ENCODE assay signal across 11 mouse cellular contexts in the genomic region with DNA sequence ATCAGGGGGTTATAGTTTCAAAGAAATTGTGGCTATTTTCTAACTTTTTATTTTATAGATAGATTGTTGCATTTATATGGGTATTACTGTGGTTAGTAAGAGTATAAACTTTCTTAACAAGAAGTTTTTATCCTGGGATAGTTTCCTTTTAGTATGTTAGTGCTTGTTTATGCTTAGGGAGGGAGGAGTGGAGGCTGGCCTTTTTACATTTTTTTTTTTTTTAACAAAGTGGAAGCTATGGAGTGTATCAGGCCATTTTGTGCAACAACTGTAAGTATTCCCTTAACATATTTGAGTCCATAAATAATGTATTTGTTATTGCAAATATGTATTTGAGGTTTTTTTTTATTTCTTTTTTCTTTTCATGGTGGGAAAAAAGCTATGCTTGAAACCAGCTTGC. TPM values are rescaled to one million over a fixed set of nuclear protein-coding genes. Genes with fewer than 3 reads are reported as not detected.
DNase-seq lines count a peak whose midpoint lies in the region; ATAC-seq and TF ChIP-seq lines count a peak whose summit lies in the region.
"Had no signal": no experiment of that assay in that cellular context is flagged by ENCODE, and none has a peak within 500 bp of the region (broad histone marks: within the 10 kb centered on the region; RNA-seq: fewer than 3 reads in every experiment).

No protein-coding gene starts in this region.

- H3K9me3 ChIP-seq in heart, embryonic 13.5 days, result no peaks in the 10 kb centered on the region
- no peaks in the 10 kb centered on the region for H3K9me3 ChIP-seq in heart, embryonic 12.5 days (replicated peaks)
- H3K9me3 ChIP-seq in midbrain, embryonic 16.5 days (replicated peaks; ENCODE audit: control insufficient read depth, low read length, poor library complexity, severe bottlenecking), result no peaks in the 10 kb centered on the region
- H3K9me3 ChIP-seq in midbrain, embryonic 13.5 days, result no peaks in the 10 kb centered on the region
- H3K9me3 ChIP-seq in stomach, postnatal 0 days (ENCODE audit: control insufficient read depth, low read length), result no peaks in the 10 kb centered on the region
- H3K9me3 ChIP-seq: heart, embryonic 10.5 days had no signal

- TF ChIP-seq EP300 in stomach, postnatal 0 days (optimal IDR thresholded peaks at IDR 0.05), result no peak

- DNase-seq in layer of hippocampus, adult 2 months (ENCODE audit: low spot score in 2 of 2), result no peak
- no peak for DNase-seq in layer of hippocampus, adult 18-20 months (ENCODE audit: low spot score in 2 of 2)
- DNase-seq in stomach, postnatal 0 days (ENCODE audit: low spot score), result no peak
- DNase-seq in retina, embryonic 14.5 days (ENCODE audit: low spot score), result no peak
- DNase-seq: adrenal gland, adult 2 months; embryo, embryonic 11 days had no signal

- no peak overlapping the region for H3K9ac ChIP-seq in heart, embryonic 13.5 days
- no peak overlapping the region for H3K9ac ChIP-seq in heart, embryonic 12.5 days
- no peak overlapping the region for H3K9ac ChIP-seq in midbrain, embryonic 16.5 days (ENCODE audit: low read depth, low read length)
- no peak overlapping the region for H3K9ac ChIP-seq in midbrain, embryonic 13.5 days (replicated peaks)
- no peak overlapping the region for H3K9ac ChIP-seq in stomach, postnatal 0 days (ENCODE audit: low read length)

- ATAC-seq in heart, embryonic 13.5 days (ENCODE audit: extremely low read depth, insufficient number of reproducible peaks, low FRiP score, low TSS enrichment), result no peak
- ATAC-seq in heart, embryonic 12.5 days (ENCODE audit: insufficient number of reproducible peaks, low FRiP score), result no peak
- no peak for ATAC-seq in midbrain, embryonic 16.5 days
- no peak for ATAC-seq in midbrain, embryonic 13.5 days
- ATAC-seq in stomach, postnatal 0 days (ENCODE audit: low FRiP score, low TSS enrichment), result no peak

- H3K4me2 ChIP-seq in heart, embryonic 13.5 days, result peak overlapping the region; percentile 68
- H3K4me2 ChIP-seq in heart, embryonic 12.5 days, result no peak overlapping the region
- H3K4me2 ChIP-seq in midbrain, embryonic 16.5 days (ENCODE audit: low read length), result peak overlapping the region; percentile 32; the same call in 1 of the 2 replicates
- H3K4me2 ChIP-seq in midbrain, embryonic 13.5 days (replicated peaks), result no peak overlapping the region
- H3K4me2 ChIP-seq in stomach, postnatal 0 days (replicated peaks; ENCODE audit: low read depth), result peak overlapping the region; percentile 39

- no peak overlapping the region for H3K27ac ChIP-seq in heart, embryonic 13.5 days (replicated peaks)
- no peak overlapping the region for H3K27ac ChIP-seq in heart, embryonic 12.5 days (ENCODE audit: poor library complexity, severe bottlenecking)
- H3K27ac ChIP-seq in layer of hippocampus, adult 2 months, result peak overlapping the region; percentile 89
- H3K27ac ChIP-seq in midbrain, embryonic 16.5 days (ENCODE audit: low read length), result no peak overlapping the region
- no peak overlapping the region for H3K27ac ChIP-seq in midbrain, embryonic 13.5 days
- H3K27ac ChIP-seq in stomach, postnatal 0 days (replicated peaks), result no peak overlapping the region
- H3K27ac ChIP-seq: heart, embryonic 10.5 days had no signal

- TF ChIP-seq CTCF in layer of hippocampus, adult 2 months (conservative IDR thresholded peaks at IDR 0.05), result no peak
- TF ChIP-seq CTCF in stomach, postnatal 0 days (IDR thresholded peaks at IDR 0.05; ENCODE audit: low read depth), result no peak

- no peaks in the 10 kb centered on the region for H3K27me3 ChIP-seq in heart, embryonic 13.5 days (replicated peaks)
- no peaks in the 10 kb centered on the region for H3K27me3 ChIP-seq in heart, embryonic 12.5 days (replicated peaks)
- H3K27me3 ChIP-seq in midbrain, embryonic 16.5 days (ENCODE audit: control insufficient read depth, insufficient read depth, low read depth, low read length), result no peaks in the 10 kb centered on the region
- no peaks in the 10 kb centered on the region for H3K27me3 ChIP-seq in midbrain, embryonic 13.5 days
- H3K27me3 ChIP-seq in stomach, postnatal 0 days (ENCODE audit: control insufficient read depth, insufficient read depth, low read length), result no peaks in the 10 kb centered on the region

- H3K36me3 ChIP-seq in heart, embryonic 13.5 days, result no peaks in the 10 kb centered on the region
- no peaks in the 10 kb centered on the region for H3K36me3 ChIP-seq in heart, embryonic 12.5 days
- no peaks in the 10 kb centered on the region for H3K36me3 ChIP-seq in midbrain, embryonic 16.5 days (ENCODE audit: control insufficient read depth, insufficient read depth, low read length)
- H3K36me3 ChIP-seq in midbrain, embryonic 13.5 days, result no peaks in the 10 kb centered on the region
- H3K36me3 ChIP-seq in stomach, postnatal 0 days (ENCODE audit: control insufficient read depth, insufficient read depth, low read length), result no peaks in the 10 kb centered on the region
- H3K36me3 ChIP-seq: heart, embryonic 10.5 days had no signal

- no peak overlapping the region for H3K4me3 ChIP-seq in heart, embryonic 13.5 days
- H3K4me3 ChIP-seq in heart, embryonic 12.5 days, result no peak overlapping the region
- H3K4me3 ChIP-seq in layer of hippocampus, adult 2 months, result peak overlapping the region; percentile 59
- no peak overlapping the region for H3K4me3 ChIP-seq in midbrain, embryonic 16.5 days (ENCODE audit: low read depth, low read length)
- no peak overlapping the region for H3K4me3 ChIP-seq in midbrain, embryonic 13.5 days (replicated peaks)
- H3K4me3 ChIP-seq in stomach, postnatal 0 days (ENCODE audit: low read depth, low read length), result peak overlapping the region; percentile 45; the same call in 1 of the 2 replicates
- H3K4me3 ChIP-seq: heart, embryonic 10.5 days had no signal

- H3K4me1 ChIP-seq in heart, embryonic 13.5 days, result peaks cover 13% of the 10 kb centered on the region
- H3K4me1 ChIP-seq in heart, embryonic 12.5 days (replicated peaks), result peaks cover 13% of the 10 kb centered on the region
- peaks cover 3% of the 10 kb centered on the region; the same call in 1 of the 2 replicates for H3K4me1 ChIP-seq in midbrain, embryonic 16.5 days (ENCODE audit: control insufficient read depth, insufficient read depth, low read length)
- H3K4me1 ChIP-seq in midbrain, embryonic 13.5 days (replicated peaks), result peaks cover 15% of the 10 kb centered on the region; the same call in 1 of the 2 replicates
- no peaks in the 10 kb centered on the region for H3K4me1 ChIP-seq in stomach, postnatal 0 days (replicated peaks; ENCODE audit: control insufficient read depth, insufficient read depth)

RNA-seq across cellular contexts. Expression of gene Zbtb20, which starts 32.7 kb away (rescaled TPM):
- 30.9 and 33.5 TPM in 2 replicates for polyA plus RNA-seq in heart, embryonic 13.5 days (2015; fragmentation: Nextera tagmentation; extraction: Ambion mirVana)
- polyA plus RNA-seq in heart, embryonic 12.5 days (2016; fragmentation: Nextera tagmentation; extraction: Ambion mirVana), result 38.1 and 40.1 TPM in 2 replicates
- 100 to 1,000 TPM; 335 to 353 TPM for total RNA-seq in layer of hippocampus, adult 2 months (2021)
- total RNA-seq in layer of hippocampus, adult 18-20 months (2021), result 100 to 1,000 TPM; 259 to 306 TPM
- 60.7 and 66.9 TPM in 2 replicates for polyA plus RNA-seq in midbrain, embryonic 16.5 days (2015; fragmentation: Nextera tagmentation; extraction: Ambion mirVana)
- 79.2 and 86.5 TPM in 2 replicates for polyA plus RNA-seq in midbrain, embryonic 13.5 days (2015; fragmentation: Nextera tagmentation; extraction: Ambion mirVana)
- polyA plus RNA-seq in stomach, postnatal 0 days (2015; fragmentation: Nextera tagmentation; extraction: Ambion mirVana), result 15.7 and 20.2 TPM in 2 replicates

Comparison
In these comparisons a context has a peak if more than half of its experiments do, and no peak if none do; other contexts are left out.
1. H3K4me2 ChIP-seq: peak in heart, embryonic 13.5 days (single experiment), midbrain, embryonic 16.5 days (single experiment) and stomach, postnatal 0 days (single experiment); none in heart, embryonic 12.5 days (single experiment) and midbrain, embryonic 13.5 days (single experiment).
2. H3K4me3 ChIP-seq: peak in layer of hippocampus, adult 2 months (single experiment) and stomach, postnatal 0 days (single experiment); none in heart, embryonic 13.5 days (single experiment), heart, embryonic 12.5 days (single experiment), midbrain, embryonic 16.5 days (single experiment) and midbrain, embryonic 13.5 days (single experiment).